Mouse (Mus musculus) mammary gland, adult 2 months (tissue): Measurements from ENCODE around the gene Bicdl2. TPM values are rescaled to one million over a fixed set of nuclear protein-coding genes. Genes with fewer than 3 reads are reported as not detected.

Experiments used
- polyA plus RNA-seq: library from polyadenylated mRNA; depleted of rRNA; stranded (reverse); fragments of >200 nt; gene quantifications from 2 replicates; pipeline ENCODE4 v1.2.3, GENCODE M21; 2012; ENCODE audit warnings: low replicate concordance; rRNA removed

Bicdl2 gene
- 2.1 and 3.5 TPM in 2 replicates for polyA plus RNA-seq

DNA sequence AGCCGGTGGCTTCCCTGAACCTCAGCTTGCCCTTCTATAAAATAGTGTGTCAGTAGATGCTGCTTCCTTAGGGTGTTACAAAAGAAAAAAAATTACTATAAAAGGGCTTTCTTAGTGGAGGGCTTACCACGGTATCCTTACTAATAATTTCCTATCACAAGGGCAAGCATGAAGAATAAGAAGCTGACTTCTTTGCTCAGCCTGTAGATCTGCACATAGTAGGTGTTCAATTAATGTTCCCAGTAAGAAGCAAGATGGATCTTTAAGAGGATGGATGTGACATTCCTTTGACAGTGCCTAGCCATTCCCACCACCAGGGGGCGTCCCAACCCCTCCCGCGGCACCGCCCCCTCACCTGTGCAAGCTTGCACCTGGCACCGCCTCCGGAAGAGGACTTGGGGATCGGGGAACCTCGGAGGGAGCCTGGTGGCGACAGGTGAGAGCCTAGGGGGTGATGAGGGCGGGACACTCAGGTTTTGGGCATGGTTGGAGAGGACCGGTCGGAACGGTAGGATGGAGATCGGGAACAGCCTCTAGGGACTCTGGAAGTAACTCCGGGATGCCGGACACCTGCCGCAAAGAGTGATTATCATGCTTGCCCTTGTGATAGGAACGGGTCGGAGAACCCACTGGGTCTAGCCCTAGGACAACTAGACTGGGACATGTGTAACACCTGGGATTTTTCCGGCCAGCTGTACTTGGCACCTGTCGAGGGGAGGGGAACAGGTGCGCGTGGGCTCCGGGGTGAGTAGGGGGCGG, at the start of gene Bicdl2:
Gene Bicdl2 (plus strand): TSS at position 390 of the 759 bp plus-strand sequence.

DNA sequence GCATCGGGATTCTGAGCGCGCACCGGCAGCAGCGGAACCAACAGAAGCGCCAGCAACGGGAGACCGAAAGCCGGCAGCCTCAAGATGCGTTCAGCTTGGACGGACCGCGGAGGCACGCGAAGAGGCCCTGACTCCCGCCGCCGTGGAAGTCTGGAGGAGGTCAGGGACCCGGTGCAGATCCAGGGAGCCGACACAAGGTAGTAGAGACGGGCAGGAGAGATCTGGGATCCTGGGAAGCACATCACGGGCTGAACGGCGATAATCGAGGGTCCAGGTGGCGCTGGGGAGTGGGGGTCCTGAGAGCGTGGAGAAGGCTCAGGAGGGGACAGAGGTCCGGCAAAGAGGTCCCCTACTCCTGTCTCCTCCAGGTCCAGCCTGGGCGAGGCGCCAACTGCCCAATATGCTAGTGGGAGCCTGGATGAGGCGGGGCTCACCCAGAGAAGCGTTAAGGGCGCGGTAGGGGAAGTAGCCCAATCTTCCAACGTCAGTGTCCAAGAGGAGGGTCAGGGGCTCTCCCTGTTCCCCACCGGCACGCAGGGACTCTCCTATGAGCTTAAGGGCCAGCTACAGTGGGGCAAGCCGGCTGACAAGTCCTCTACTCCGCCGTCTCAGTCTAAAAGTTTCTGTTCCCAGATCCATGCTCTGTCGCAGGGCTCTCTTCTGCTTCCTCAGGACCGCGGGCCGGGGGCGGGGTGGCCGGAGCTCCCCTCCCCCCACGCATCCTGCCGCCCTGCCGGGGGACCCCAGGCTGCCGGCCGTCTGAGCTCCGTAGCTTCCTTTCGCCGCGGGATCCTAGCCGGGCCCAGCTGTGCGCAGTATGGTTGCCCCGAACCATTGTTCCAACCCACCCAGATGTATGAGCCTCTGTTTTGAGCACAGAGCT, 15.5 kb upstream of the Bicdl2 start, which contains the start of gene Mmp25:
Gene Mmp25 (minus strand): TSS at position 665 of the 883 bp plus-strand sequence.

DNA sequence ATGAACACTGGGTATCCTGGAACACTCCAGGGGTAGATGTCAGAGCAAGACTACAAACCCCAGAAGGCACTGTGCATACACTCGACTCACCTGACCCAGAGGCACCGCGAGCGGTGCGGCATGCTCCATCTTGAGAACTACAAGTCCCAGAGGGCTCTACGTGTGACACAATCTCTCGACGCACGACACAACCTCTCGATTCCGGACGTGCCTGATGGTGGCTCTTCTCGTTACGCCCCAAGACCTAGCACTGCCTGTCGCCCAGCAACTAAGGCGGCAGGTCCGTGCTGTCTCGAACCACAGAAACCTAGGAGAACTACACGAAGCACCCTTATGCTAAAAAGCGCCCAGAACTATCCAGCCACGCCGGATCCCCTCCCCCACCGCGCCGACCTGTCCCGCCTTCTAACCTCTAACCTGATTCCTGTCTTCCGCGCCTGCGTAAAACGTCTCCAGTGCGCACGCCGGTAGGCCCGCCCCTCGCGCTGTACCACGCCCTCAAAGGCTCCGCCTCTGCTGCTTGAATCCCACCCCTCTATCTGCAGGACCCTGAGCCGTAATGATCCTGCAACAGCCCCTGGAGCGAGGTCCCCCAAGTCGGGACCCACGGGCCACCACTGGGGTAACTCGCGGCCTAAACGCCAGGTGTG, 13.2 kb downstream of the Bicdl2 start, which contains the start of the genes Hcfc1r1 and Thoc6:
Gene Hcfc1r1 (plus strand): TSS at position 173 of the 650 bp plus-strand sequence.
Gene Thoc6 (minus strand): TSS at position 459 of the 650 bp plus-strand sequence.

GRCm38 (mm10) chr17:23677236-23677679, 17.0 kb downstream of the Bicdl2 start, which contains the start of gene Tnfrsf12a:
Tnfrsf12a (minus strand) TSS chr17:23677468.

DNA sequence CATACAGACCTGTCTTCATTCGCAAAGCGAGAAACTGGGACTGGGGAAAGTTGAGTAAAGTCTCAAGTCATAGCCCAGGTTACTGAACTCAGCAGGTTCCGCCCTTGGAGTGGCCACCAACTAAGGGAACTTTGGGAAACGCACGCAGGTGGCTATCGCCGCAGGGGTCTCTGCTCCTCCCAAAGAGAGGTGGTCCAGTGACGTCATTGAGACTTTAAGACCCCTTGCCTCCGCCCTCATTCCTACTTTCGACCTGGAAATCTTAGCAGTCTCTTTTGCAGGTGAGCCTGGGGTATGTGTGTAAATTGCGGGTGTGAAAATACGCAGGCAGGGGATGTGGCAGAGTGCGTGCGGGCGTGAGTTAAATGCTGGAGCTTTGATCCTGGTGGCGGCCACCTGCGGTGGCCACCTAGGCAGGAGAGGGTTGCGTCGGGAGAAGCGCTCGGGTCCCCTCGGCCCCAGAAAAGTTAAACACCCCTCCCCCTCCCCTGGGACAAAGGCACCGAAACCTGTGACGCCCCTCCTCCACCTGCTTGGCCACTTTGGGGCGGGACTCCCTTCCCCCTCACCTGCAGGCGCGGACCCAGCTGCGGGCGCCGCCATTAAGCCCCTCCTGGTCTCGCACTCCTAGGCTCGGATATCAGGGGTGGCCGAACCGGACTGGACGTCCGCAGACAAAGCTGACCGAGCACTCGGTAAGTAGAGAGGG, 19.0 kb downstream of the Bicdl2 start, which contains the start of gene Cldn6:
Gene Cldn6 (plus strand): TSS at position 123 of the 709 bp plus-strand sequence.

GRCm38 (mm10) chr17:23683856-23684672, 23.8 kb downstream of the Bicdl2 start, which contains the start of gene Cldn9:
Cldn9 (minus strand) TSS chr17:23684026.

Other genes with a start within 250 kb of the Bicdl2 start
- not detected in 2 replicates for gene Vmn2r117, start 180.8 kb upstream of the Bicdl2 start, polyA plus RNA-seq
- 16.1 and 22.3 TPM in 2 replicates for gene Zfp213, start 96.3 kb upstream of the Bicdl2 start, polyA plus RNA-seq
- gene Zfp13, start 61.0 kb upstream of the Bicdl2 start, polyA plus RNA-seq: 9.1 and 16.2 TPM in 2 replicates
- not detected in 2 replicates for gene Zscan10, start 59.6 kb upstream of the Bicdl2 start, polyA plus RNA-seq
- gene Mmp25, start 15.2 kb upstream of the Bicdl2 start, polyA plus RNA-seq: 2.6 and 4.7 TPM in 2 replicates
- gene Hcfc1r1, start 13.1 kb downstream of the Bicdl2 start, polyA plus RNA-seq: 430 and 524 TPM in 2 replicates
- 26.0 and 28.9 TPM in 2 replicates for gene Thoc6, start 13.4 kb downstream of the Bicdl2 start, polyA plus RNA-seq
- gene Tnfrsf12a, start 17.0 kb downstream of the Bicdl2 start, polyA plus RNA-seq: 15.4 and 34.1 TPM in 2 replicates
- 7.3 and 9.1 TPM in 2 replicates for gene Cldn6, start 18.7 kb downstream of the Bicdl2 start, polyA plus RNA-seq
- not detected in 2 replicates for gene Cldn9, start 23.5 kb downstream of the Bicdl2 start, polyA plus RNA-seq
- gene 1520401A03Rik, start 62.3 kb downstream of the Bicdl2 start, polyA plus RNA-seq: 0.06 TPM in 1 of 2 replicates, not detected in the other
- gene Pkmyt1, start 65.8 kb downstream of the Bicdl2 start, polyA plus RNA-seq: 30.3 and 57.9 TPM in 2 replicates
- 35.8 and 47.3 TPM in 2 replicates for gene Paqr4, start 80.4 kb downstream of the Bicdl2 start, polyA plus RNA-seq
- gene Kremen2, start 85.3 kb downstream of the Bicdl2 start, polyA plus RNA-seq: 0.52 and 0.60 TPM in 2 replicates
- 43.8 and 46.9 TPM in 2 replicates for gene Flywch1, start 111.1 kb downstream of the Bicdl2 start, polyA plus RNA-seq
- gene Flywch2, start 125.6 kb downstream of the Bicdl2 start, polyA plus RNA-seq: 5.4 and 13.3 TPM in 2 replicates
- gene Srrm2, start 130.0 kb downstream of the Bicdl2 start, polyA plus RNA-seq: 756 and 808 TPM in 2 replicates
- gene Elob, start 168.6 kb downstream of the Bicdl2 start, polyA plus RNA-seq: 412 and 628 TPM in 2 replicates
- 0.17 TPM in 1 of 2 replicates, not detected in the other for gene Prss33, start 175.6 kb downstream of the Bicdl2 start, polyA plus RNA-seq
- not detected in 2 replicates for gene Prss32, start 183.3 kb downstream of the Bicdl2 start, polyA plus RNA-seq
- gene Prss41, start 183.7 kb downstream of the Bicdl2 start, polyA plus RNA-seq: 0.13 and 0.27 TPM in 2 replicates
- gene Prss21, start 207.6 kb downstream of the Bicdl2 start, polyA plus RNA-seq: not detected in 2 replicates
- gene Dcpp1, start 220.4 kb downstream of the Bicdl2 start, polyA plus RNA-seq: not detected in 2 replicates
- gene Dcpp2, start 220.4 kb downstream of the Bicdl2 start, polyA plus RNA-seq: not detected in 2 replicates